In the genomic region with DNA sequence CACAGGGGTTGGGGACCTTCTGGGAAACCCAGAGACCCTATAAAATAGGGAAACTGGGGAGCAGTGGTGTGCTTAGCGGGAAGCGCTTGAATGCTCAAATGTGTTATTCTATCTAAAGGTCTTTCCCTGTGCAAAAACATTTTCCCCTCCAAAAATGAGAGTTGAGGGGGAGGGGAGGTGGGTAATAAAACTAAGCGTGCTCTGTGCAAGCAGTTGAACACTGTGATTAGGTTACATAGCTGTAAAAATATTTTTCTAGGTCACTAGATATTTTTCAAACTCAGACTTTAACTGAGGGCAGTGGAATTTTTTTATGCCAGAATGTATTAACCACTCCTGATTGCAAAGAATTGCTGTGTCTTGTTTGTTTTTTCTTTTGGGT, we compare ENCODE assay signal across 8 mouse cellular contexts.
A peak's percentile ranks its signal among the peaks of the same experiment; 100 is the strongest.
DNase-seq lines count a peak whose midpoint lies in the region; ATAC-seq and TF ChIP-seq lines count a peak whose summit lies in the region.

No protein-coding gene starts in this region.

- TF ChIP-seq CTCF in heart, adult 2 months (IDR thresholded peaks at IDR 0.05): no peak
- TF ChIP-seq CTCF in spleen, adult 2 months (IDR thresholded peaks at IDR 0.05; ENCODE audit: extremely low read depth, insufficient read depth, insufficient read length, insufficient replicate concordance): no peak
- TF ChIP-seq CTCF in stomach, postnatal 0 days (IDR thresholded peaks at IDR 0.05; ENCODE audit: low read depth): no peak

- TF ChIP-seq POLR2A in heart, adult 2 months (IDR thresholded peaks at IDR 0.05; ENCODE audit: insufficient read depth, low read depth, low read length): no peak
- no peak for TF ChIP-seq POLR2A in spleen, adult 2 months (IDR thresholded peaks at IDR 0.05; ENCODE audit: low read depth, low read length)

- no peak for DNase-seq in heart, adult 2 months
- DNase-seq in heart, adult 8-10 months (ENCODE audit: low spot score): no peak
- DNase-seq in spleen, adult 2 months (ENCODE audit: low read depth in 1 of 2, low spot score in 2 of 2): no peak
- DNase-seq in spleen, adult 12 weeks (ENCODE audit: low spot score): no peak
- DNase-seq in stomach, postnatal 0 days (ENCODE audit: low spot score): no peak
- no peak for DNase-seq in cerebellum, adult 11 months

- peak overlapping the region; percentile 44 for H3K27ac ChIP-seq in heart, adult 2 months
- H3K27ac ChIP-seq in spleen, adult 2 months (ENCODE audit: insufficient read depth, low read length): peak overlapping the region; percentile 47; the same call in 1 of the 2 replicates
- peak overlapping the region; percentile 74 for H3K27ac ChIP-seq in limb, embryonic 15.5 days
- no peak overlapping the region for H3K27ac ChIP-seq in stomach, postnatal 0 days (replicated peaks)

- WGBS in heart, adult 2 months: 14% methylated on average over 3 of the region's 3 CpGs
- 46% methylated on average over 3 of the region's 3 CpGs for WGBS in spleen, adult 2 months
- 12% methylated on average over 3 of the region's 3 CpGs for WGBS in limb, embryonic 15.5 days
- 15% methylated on average over 3 of the region's 3 CpGs for WGBS in stomach, postnatal 0 days

- H3K4me1 ChIP-seq in heart, adult 2 months (ENCODE audit: control insufficient read depth, insufficient read depth, low read length): no peaks in the 10 kb centered on the region
- no peaks in the 10 kb centered on the region for H3K4me1 ChIP-seq in spleen, adult 2 months (ENCODE audit: control insufficient read depth, insufficient read depth, insufficient read length)
- no peaks in the 10 kb centered on the region for H3K4me1 ChIP-seq in limb, embryonic 15.5 days
- H3K4me1 ChIP-seq in stomach, postnatal 0 days (replicated peaks; ENCODE audit: control insufficient read depth, insufficient read depth): no peaks in the 10 kb centered on the region

- H3K27me3 ChIP-seq in heart, adult 2 months (ENCODE audit: control insufficient read depth, insufficient read depth, low read length): no peaks in the 10 kb centered on the region
- H3K27me3 ChIP-seq in spleen, adult 2 months (ENCODE audit: control insufficient read depth, insufficient read depth, low read length): no peaks in the 10 kb centered on the region
- no peaks in the 10 kb centered on the region for H3K27me3 ChIP-seq in limb, embryonic 15.5 days
- no peaks in the 10 kb centered on the region for H3K27me3 ChIP-seq in stomach, postnatal 0 days (ENCODE audit: control insufficient read depth, insufficient read depth, low read length)

- H3K4me2 ChIP-seq in limb, embryonic 15.5 days: peak overlapping the region; percentile 38; the same call in 1 of the 2 replicates
- peak overlapping the region; percentile 23; the same call in 1 of the 2 replicates for H3K4me2 ChIP-seq in stomach, postnatal 0 days (replicated peaks; ENCODE audit: low read depth)

- H3K79me2 ChIP-seq in heart, adult 2 months (replicated peaks; ENCODE audit: control insufficient read depth, insufficient read depth, low read length): no peaks in the 10 kb centered on the region

- peak overlapping the region; percentile 42; the same call in 1 of the 2 replicates for H3K9ac ChIP-seq in heart, adult 2 months (ENCODE audit: low read depth, low read length)
- no peak overlapping the region for H3K9ac ChIP-seq in limb, embryonic 15.5 days
- H3K9ac ChIP-seq in stomach, postnatal 0 days (ENCODE audit: low read length): no peak overlapping the region

- H3K36me3 ChIP-seq in heart, adult 2 months (ENCODE audit: control insufficient read depth, insufficient read depth, low read length): no peaks in the 10 kb centered on the region
- H3K36me3 ChIP-seq in spleen, adult 2 months (ENCODE audit: control insufficient read depth, insufficient read depth, low read length): no peaks in the 10 kb centered on the region
- H3K36me3 ChIP-seq in limb, embryonic 15.5 days: no peaks in the 10 kb centered on the region
- H3K36me3 ChIP-seq in stomach, postnatal 0 days (ENCODE audit: control insufficient read depth, insufficient read depth, low read length): no peaks in the 10 kb centered on the region

- intact Hi-C loops in heart, adult 2 months (cut with DNase I): loop anchor here (1.0 to 10.0 kb wide), 4 partner anchors 75 to 361 kb away; a partner anchor contains a TSS

- H3K9me3 ChIP-seq in limb, embryonic 15.5 days: no peaks in the 10 kb centered on the region
- no peaks in the 10 kb centered on the region for H3K9me3 ChIP-seq in stomach, postnatal 0 days (ENCODE audit: control insufficient read depth, low read length)

- peak overlapping the region; percentile 43 for H3K4me3 ChIP-seq in heart, adult 2 months
- H3K4me3 ChIP-seq in spleen, adult 2 months (ENCODE audit: extremely low read depth, insufficient read depth, insufficient read length): no peak overlapping the region; the same call in 1 of the 2 replicates
- H3K4me3 ChIP-seq in limb, embryonic 15.5 days: peak overlapping the region; percentile 28
- no peak overlapping the region for H3K4me3 ChIP-seq in stomach, postnatal 0 days (ENCODE audit: low read depth, low read length)

- peak; percentile 71; the same call in 1 of the 2 replicates for ATAC-seq in limb, embryonic 15.5 days (ENCODE audit: insufficient number of reproducible peaks, low FRiP score, low TSS enrichment, low read depth)
- peak; percentile 43; the same call in 1 of the 2 replicates for ATAC-seq in stomach, postnatal 0 days (ENCODE audit: low FRiP score, low TSS enrichment)
- ATAC-seq in frontal cortex, adult (ENCODE audit: low TSS enrichment): no peak

- no peak for TF ChIP-seq EP300 in heart, adult 2 months (IDR thresholded peaks at IDR 0.05; ENCODE audit: insufficient read depth, low read depth, low read length)
- no peak for TF ChIP-seq EP300 in stomach, postnatal 0 days (optimal IDR thresholded peaks at IDR 0.05)

Comparison
In these comparisons a context has a peak if more than half of its experiments do, and no peak if none do; other contexts are left out.
1. H3K4me3 ChIP-seq: peak in heart, adult 2 months (single experiment) and limb, embryonic 15.5 days (single experiment); none in spleen, adult 2 months (single experiment) and stomach, postnatal 0 days (single experiment).